Mouse (Mus musculus) cerebellum, adult 2 months (tissue): ENCODE measurements around the gene Tfip11. TPM values are rescaled to one million over a fixed set of nuclear protein-coding genes. Genes with fewer than 3 reads are reported as not detected.

Source experiments
- DNase-seq, 2 experiments: peaks; one replicate each; pipeline ENCODE4 v3.0.0; 2021
- H3K27ac ChIP-seq: fragments of 200-500 bp; 2 replicates; pipeline ENCODE4 v1.5.1; 2012; ENCODE audit warnings: low read length, control low read depth, inconsistent platforms; ENCODE audit not compliant: insufficient read depth
- H3K27me3 ChIP-seq: fragments of 200-500 bp; 2 replicates; pipeline ENCODE4 v1.6.1; 2012; ENCODE audit warnings: inconsistent platforms, mild to moderate bottlenecking, low read length, moderate library complexity; ENCODE audit not compliant: control insufficient read depth, insufficient read depth
- H3K4me1 ChIP-seq: fragments of 200-500 bp; 2 replicates; pipeline ENCODE4 v1.6.1; 2011; ENCODE audit warnings: low read length; ENCODE audit not compliant: control insufficient read depth, insufficient read depth
- H3K4me3 ChIP-seq: fragments of 200-500 bp; replicated peaks from 2 replicates; pipeline ENCODE3; 2011; ENCODE audit warnings: mild to moderate bottlenecking, low read depth, low read length, control low read depth; ENCODE audit not compliant: insufficient read depth
- CTCF ChIP-seq: fragments of 200-500 bp; IDR thresholded peaks from 2 replicates; pipeline ENCODE4 v1.5.1; 2011; ENCODE audit warnings: low read depth, mild to moderate bottlenecking, control low read depth, low read length, moderate library complexity, borderline replicate concordance; ENCODE audit not compliant: insufficient read depth
- POLR2A ChIP-seq: fragments of 200-500 bp; IDR thresholded peaks from 2 replicates; pipeline ENCODE4 v1.6.1; 2011; ENCODE audit warnings: low read length, control low read depth, borderline replicate concordance; ENCODE audit not compliant: insufficient read depth
- WGBS: fragments of 180-500 bp; shearing (Covaris S2); methylation state at CpG from one replicate; pipeline ENCODE4 v1.1.7; 2018; 5-methylcytosine and 5-hydroxymethylcytosine counted together
- polyA plus RNA-seq: library from polyadenylated mRNA; depleted of rRNA; stranded (reverse); fragments of >200 nt; gene quantifications from 2 replicates; pipeline ENCODE4 v1.2.3, GENCODE M21; 2012

Gene Tfip11
- polyA plus RNA-seq, 1 experiment = 48.2 TPM

DNA sequence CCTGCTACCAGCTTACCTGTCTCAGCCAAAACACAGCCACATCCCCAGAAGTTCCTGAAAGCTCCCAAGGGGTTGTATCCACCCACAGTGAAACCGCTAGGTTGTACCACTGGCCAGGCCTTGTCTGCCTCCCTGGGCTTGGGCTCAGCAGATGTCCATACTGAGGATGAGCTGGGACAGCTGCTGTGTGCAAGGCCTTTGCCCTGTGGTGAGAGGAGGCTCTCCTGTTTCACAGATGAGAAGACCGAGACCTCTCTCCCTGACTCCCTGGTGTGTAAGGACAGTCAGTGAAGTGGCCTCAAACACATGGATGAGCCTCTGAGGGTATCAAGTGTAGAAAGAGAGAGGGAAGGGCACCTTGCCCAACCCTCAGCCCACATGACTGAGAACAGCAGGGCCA lies 38.5 kb upstream of the Tfip11 start:
- H3K27me3 ChIP-seq = no peaks in the 10 kb centered on the region
- DNase-seq = no peak
- H3K4me1 ChIP-seq = peaks cover 29% of the 10 kb centered on the region
- no peak overlapping the region for H3K4me3 ChIP-seq
- TF ChIP-seq CTCF (no peak), POLR2A (no peak)
- 85% methylated on average over 2 of the region's 2 CpGs for WGBS
- no peak overlapping the region for H3K27ac ChIP-seq

DNA sequence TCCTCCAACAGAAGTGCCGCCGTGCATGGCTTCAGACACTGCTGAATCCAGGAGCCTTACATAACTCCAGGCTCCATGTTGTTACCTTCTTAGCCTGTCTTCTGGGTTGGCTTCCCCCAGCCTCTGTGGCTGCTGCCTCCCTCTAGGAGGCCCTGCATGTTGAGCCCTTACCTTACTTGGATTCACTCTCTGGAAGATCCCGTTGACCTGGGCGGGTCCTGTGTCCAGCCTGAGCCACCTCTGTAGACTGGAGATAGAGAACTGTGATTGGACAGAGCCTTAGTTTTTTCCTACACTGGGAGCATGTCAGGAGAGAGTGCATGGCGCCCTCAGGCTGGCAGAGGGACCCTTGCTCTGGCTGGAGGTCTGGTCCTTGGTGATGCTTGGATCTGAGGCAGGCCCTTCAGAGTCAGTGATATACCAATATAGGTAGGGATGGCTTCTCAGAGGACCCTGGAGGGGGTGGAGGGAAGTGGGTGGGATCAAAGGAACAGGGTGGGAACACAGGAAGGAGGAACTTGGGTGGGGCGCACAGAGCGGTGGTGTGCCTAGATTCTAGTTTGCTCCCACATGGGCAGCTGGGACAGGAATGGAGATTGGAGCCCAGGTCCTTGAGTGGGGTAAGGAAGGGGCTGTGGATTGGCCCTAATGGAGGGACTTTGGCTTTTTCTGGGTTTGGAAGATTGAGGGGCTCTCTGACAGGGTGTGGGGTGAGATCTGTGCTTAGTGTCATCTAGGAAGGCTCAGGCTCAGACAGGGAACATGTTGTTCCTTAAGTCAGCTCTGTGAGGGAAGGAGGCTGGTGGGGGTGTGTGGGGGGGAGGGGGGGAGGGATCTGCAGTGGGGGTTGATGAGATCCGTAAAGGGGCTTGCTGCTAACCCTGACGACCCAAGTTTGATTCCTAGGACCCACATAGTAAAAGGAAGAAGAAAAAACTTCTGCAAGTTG lies 37.7 kb upstream of the Tfip11 start:
- DNase-seq = no peak
- Histone ChIP-seq H3K27me3 (no peaks in the 10 kb centered on the region), H3K4me1 (peaks cover 23% of the 10 kb centered on the region), H3K4me3 (no peak overlapping the region), H3K27ac (no peak overlapping the region)
- TF ChIP-seq POLR2A (no peak), CTCF (no peak)
- WGBS = 83% methylated on average over 9 of the region's 9 CpGs

DNA sequence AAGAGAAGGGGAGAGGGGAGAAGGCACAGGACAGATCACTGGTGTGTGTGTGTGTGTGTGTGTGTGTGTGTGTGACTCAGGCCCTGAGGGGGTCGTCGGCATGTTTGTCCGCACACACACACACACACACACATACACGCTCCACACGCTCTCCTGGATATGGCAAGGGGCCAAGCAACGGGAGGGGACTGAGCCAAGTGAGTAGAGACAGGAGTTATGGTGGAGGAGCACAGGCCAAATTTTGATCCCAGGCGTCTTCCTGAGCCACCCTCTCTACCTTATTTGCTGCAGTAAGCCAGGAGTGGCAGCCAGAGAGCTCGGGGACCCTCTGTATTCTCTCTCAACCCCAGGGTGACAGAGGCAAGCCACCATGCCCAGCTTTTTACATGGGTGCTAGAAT lies 36.9 kb upstream of the Tfip11 start:
- Histone ChIP-seq H3K4me3 (no peak overlapping the region), H3K27me3 (no peaks in the 10 kb centered on the region), H3K4me1 (peaks cover 21% of the 10 kb centered on the region), H3K27ac (no peak overlapping the region)
- no peak for TF ChIP-seq POLR2A
- TF ChIP-seq CTCF = no peak
- WGBS = 15% methylated on average over 8 of the region's 8 CpGs
- peak in 1 of 2 experiments; percentile 55 for DNase-seq

DNA sequence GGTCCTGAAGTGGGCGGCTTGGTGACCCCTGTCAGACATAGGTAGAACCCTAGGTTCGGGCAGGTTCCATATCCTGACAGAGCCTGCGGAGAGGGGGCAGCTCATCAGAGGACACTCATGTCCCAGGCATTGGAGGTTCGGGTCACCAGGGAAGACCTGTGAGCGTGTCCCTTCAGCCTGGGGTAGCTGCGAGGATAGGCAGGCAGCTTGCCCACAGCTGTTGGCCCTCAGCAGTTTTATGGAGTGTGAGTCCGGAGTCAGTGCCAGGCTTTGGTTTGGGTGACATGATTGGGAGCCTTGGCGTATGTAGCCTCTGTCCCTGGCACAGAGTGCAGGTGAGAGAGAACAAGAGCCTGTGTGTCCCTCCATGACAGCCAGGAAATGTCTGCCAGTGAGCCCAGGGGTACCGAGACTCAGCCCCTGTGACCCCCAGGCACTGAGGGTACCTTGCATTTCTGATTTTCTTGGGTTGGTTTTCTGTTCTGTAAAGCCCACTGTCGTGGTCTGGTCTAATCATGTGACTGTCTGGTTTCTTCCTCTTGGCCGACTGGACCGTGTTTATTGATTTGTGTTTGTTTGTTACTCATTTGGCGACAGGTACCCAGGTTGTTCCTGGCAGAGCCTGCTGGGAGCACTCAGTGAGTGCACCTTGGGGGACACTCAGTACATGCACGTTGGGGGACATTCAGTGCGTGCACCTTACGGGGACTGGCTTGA lies 36.2 kb upstream of the Tfip11 start:
- Histone ChIP-seq H3K27ac (no peak overlapping the region), H3K4me1 (peaks cover 19% of the 10 kb centered on the region), H3K4me3 (no peak overlapping the region), H3K27me3 (no peaks in the 10 kb centered on the region)
- WGBS = 58% methylated on average over 16 of the region's 16 CpGs
- peak; percentile 54 to 66 for DNase-seq
- TF ChIP-seq CTCF (no peak), POLR2A (no peak)

DNA sequence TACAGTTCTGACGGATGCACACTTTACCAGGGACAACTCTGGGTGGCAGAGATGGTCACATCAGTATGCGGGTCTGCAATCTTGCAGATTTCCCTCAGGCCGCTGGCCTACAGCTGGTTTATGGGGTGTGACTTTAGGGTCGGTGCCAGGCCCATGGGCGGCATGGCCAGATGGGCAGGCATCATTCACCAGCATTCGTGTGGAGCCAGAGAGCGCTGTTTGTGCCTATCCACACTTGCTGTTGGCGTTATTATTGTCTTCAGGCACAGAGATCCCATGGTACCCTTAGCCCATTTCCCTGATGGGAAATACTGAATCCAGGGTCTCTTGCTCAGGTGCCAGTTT lies 35.6 kb upstream of the Tfip11 start:
- peaks cover 17% of the 10 kb centered on the region for H3K4me1 ChIP-seq
- TF ChIP-seq CTCF (no peak), POLR2A (no peak)
- WGBS = 61% methylated on average over 8 of the region's 8 CpGs
- H3K4me3 ChIP-seq = no peak overlapping the region
- H3K27me3 ChIP-seq = no peaks in the 10 kb centered on the region
- H3K27ac ChIP-seq = no peak overlapping the region
- no peak for DNase-seq

DNA sequence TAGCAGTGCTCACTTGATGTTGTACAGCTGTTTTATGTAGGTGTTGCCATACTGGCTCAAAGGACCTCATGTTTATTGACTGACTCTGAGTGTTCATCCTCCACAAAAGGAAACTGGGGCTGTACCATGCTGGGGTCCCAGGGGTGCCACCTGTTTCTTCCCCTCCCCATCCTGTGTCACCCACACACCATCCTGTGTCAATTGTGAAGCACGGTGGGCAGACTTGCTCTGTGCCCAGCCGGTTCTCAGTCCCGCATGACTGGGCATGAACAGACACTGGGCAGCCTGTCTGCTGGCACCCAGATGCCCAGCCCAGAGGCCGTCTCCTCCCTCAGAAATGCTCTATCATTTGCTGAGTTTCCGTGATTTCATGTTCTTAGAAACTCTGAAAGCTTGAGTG lies 34.3 kb upstream of the Tfip11 start:
- 44% methylated on average over 5 of the region's 5 CpGs for WGBS
- Histone ChIP-seq H3K4me3 (no peak overlapping the region), H3K27me3 (no peaks in the 10 kb centered on the region), H3K4me1 (peaks cover 13% of the 10 kb centered on the region), H3K27ac (no peak overlapping the region)
- DNase-seq = no peak
- TF ChIP-seq POLR2A (no peak), CTCF (no peak)

DNA sequence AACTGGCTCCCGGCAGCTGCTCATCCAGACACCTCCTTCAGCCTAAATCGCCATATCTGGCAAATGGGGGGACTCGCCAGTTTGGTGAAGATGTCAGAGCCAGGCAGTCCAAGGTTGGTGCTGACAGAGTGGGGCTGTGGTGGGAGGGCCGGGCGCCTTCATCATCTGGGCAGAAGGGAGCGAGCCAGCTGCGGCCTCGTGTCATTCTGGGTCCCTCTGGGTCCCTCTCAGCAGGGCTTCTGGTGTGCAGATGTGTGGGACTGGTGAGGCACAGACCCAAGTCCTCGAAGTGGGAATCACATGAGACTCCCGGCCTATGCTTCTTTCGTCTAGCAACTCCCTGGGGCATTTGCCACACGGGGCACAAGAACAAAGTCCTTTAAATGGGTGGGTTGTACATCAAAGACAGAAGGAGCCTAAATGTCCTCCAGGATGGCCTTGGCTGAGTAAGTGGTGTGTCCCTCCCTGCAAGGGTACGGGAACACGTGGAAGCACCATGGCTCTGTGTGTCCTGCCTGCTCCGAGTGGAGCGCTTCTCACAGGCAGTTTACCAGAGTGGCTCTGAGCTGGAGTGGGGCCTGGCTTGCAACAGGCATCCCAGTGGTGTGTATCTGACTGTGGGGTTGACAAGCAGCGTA lies 33.7 kb upstream of the Tfip11 start:
- H3K27me3 ChIP-seq = no peaks in the 10 kb centered on the region
- DNase-seq = no peak
- WGBS = 64% methylated on average over 17 of the region's 17 CpGs
- peaks cover 17% of the 10 kb centered on the region for H3K4me1 ChIP-seq
- H3K27ac ChIP-seq = no peak overlapping the region
- no peak for TF ChIP-seq POLR2A
- no peak for TF ChIP-seq CTCF
- no peak overlapping the region for H3K4me3 ChIP-seq
